Mouse (Mus musculus) limb, embryonic 11.5 days (tissue): Measurements from ENCODE around the gene Pacs2. TPM values are rescaled to one million over a fixed set of nuclear protein-coding genes. Genes with fewer than 3 reads are reported as not detected.

Source experiments
- ATAC-seq: fragments of 200-750 bp; cut with Nextera tagmentation; 2 replicates; pipeline ENCODE4 v1.8.0; 2017; ENCODE audit warnings: low read depth; ENCODE audit not compliant: insufficient number of reproducible peaks, low FRiP score, low TSS enrichment
- DNase-seq: peaks from one replicate; pipeline ENCODE4 v3.0.0-alpha.2; 2015; ENCODE audit warnings: low spot score
- H3K27ac ChIP-seq: fragments of 300-500 bp; sonication (generic); replicated peaks from 2 replicates; pipeline ENCODE4 v1.5.1; 2014; ENCODE audit warnings: low read depth, mild to moderate bottlenecking, low read length
- H3K27me3 ChIP-seq: fragments of 300-500 bp; sonication (generic); 2 replicates; pipeline ENCODE4 v1.6.1; 2014; ENCODE audit warnings: mild to moderate bottlenecking, low read length, mixed read lengths; ENCODE audit not compliant: control insufficient read depth, insufficient read depth
- H3K36me3 ChIP-seq: fragments of 300-500 bp; sonication (generic); 2 replicates; pipeline ENCODE4 v1.6.1; 2014; ENCODE audit warnings: mild to moderate bottlenecking, low read length, moderate library complexity, mixed read lengths; ENCODE audit not compliant: control insufficient read depth, insufficient read depth
- H3K4me1 ChIP-seq: fragments of 300-500 bp; sonication (generic); 2 replicates; pipeline ENCODE4 v1.6.1; 2014; ENCODE audit warnings: low read length, mixed read lengths; ENCODE audit not compliant: control insufficient read depth, insufficient read depth
- H3K4me2 ChIP-seq: fragments of 300-500 bp; sonication (generic); 2 replicates; pipeline ENCODE4 v1.6.1; 2014; ENCODE audit warnings: low read depth, mild to moderate bottlenecking, moderate library complexity; ENCODE audit not compliant: severe bottlenecking
- H3K4me3 ChIP-seq: fragments of 300-500 bp; sonication (generic); 2 replicates; pipeline ENCODE4 v1.5.1; 2014; ENCODE audit warnings: low read depth, low read length
- H3K9ac ChIP-seq: fragments of 300-500 bp; sonication (generic); 2 replicates; pipeline ENCODE4 v1.6.1; 2014; ENCODE audit warnings: mild to moderate bottlenecking, low read length
- H3K9me3 ChIP-seq: fragments of 300-500 bp; sonication (generic); 2 replicates; pipeline ENCODE4 v1.6.1; 2016; ENCODE audit warnings: low read length; ENCODE audit not compliant: control insufficient read depth
- WGBS: fragments of 180-500 bp; shearing (Covaris S2); extraction: QIAGEN DNeasy Blood & Tissue Kit; methylation state at CpG from one replicate; pipeline ENCODE4 v1.1.7; 2014; 5-methylcytosine and 5-hydroxymethylcytosine counted together
- polyA plus RNA-seq: library from polyadenylated mRNA; unstranded; fragments of >200 nt; fragmentation: Nextera tagmentation; extraction: Ambion mirVana; gene quantifications from 2 replicates; pipeline ENCODE4 v1.2.1, GENCODE M21; 2014

Pacs2 gene
- polyA plus RNA-seq, 1 experiment from 2014 or later: 11.7 TPM

DNA sequence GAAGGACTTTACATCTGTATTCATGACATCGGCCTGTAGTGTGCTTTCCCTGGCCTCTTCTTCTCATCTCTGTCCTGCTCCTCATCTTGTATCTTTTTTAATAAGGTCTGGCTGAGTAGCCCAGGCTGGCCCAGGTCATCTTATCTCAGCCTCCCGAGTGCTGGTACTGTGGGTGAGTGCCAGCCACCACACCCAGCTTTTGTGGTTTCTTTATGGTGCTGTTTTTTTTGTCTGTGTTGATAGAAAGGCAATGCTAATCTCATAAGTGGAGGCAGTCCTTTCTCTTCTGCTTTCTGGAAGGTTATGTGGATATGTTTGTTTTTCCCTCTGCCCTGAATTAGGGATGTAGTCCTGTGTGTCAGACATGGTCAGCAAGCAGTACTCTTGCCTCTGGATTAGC, 28.2 kb downstream of the Pacs2 start:
- Histone ChIP-seq H3K9ac (no peak overlapping the region), H3K9me3 (no peaks in the 10 kb centered on the region), H3K4me1 (no peaks in the 10 kb centered on the region), H3K27ac (no peak overlapping the region), H3K27me3 (no peaks in the 10 kb centered on the region), H3K4me2 (no peak overlapping the region), H3K4me3 (no peak overlapping the region), H3K36me3 (peaks cover 5% of the 10 kb centered on the region)
- no peak for ATAC-seq
- WGBS: 96% methylated on average over 2 of the region's 2 CpGs
- no peak for DNase-seq

DNA sequence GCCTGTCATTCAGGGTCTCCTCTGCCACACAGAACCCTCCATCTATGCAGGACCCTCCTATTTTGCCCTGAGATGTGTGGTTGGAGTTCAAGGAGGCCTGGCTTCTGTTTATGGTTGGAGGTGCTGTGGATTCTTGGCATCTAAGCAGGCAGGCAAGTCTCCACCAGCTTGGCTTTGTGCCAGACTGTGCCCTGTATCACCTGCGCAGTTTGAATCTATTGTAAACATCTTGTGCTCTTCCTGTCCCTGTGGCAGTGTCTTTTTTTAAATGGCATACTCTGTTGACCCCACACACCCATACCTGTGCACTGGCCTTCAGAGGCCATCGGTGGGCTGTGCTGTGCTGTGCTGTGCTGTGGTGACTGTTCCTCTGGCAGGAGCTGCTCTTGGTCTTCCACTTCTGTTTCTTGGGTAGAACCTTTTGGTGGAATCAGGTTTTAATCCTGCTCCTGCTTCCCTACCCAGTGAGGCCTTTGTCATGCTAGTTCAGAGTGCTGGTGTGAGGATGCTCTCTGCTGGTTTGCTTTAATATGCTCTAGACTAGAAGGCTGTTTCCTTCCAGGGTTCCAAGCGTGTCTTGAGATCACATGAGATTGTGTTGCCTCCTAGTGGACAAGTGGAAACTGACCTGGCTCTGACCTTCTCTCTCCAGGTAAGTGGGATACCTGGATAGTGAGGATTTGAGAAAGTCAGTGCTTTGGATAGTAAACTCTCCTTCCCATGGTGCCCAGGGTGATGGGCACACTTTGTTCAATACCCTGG, 30.8 kb downstream of the Pacs2 start:
- WGBS: 81% methylated on average over 3 of the region's 3 CpGs
- H3K9me3 ChIP-seq: no peaks in the 10 kb centered on the region
- H3K36me3 ChIP-seq: peaks cover 5% of the 10 kb centered on the region
- no peak overlapping the region for H3K4me2 ChIP-seq
- H3K27me3 ChIP-seq: no peaks in the 10 kb centered on the region
- H3K4me1 ChIP-seq: no peaks in the 10 kb centered on the region
- ATAC-seq: no peak
- no peak for DNase-seq
- H3K27ac ChIP-seq: no peak overlapping the region
- no peak overlapping the region for H3K4me3 ChIP-seq
- H3K9ac ChIP-seq: no peak overlapping the region

DNA sequence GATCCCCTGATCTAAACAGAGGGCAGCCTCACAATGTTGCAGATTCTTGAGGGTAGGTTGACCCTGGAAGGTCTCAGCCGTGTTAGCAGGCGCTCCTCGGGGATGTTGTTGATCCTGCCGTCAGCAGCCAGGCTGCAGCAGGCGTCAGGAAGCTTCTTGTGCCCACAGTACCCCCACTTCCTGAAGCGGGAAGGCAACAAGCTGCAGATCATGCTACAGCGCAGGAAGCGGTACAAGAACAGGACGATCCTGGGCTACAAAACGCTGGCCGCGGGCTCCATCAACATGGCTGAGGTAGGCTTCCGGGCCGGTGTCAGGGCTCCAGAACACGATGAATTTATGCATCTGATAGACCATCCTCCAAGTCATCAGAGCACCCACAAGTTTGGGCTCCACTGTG, 32.6 kb downstream of the Pacs2 start:
- H3K36me3 ChIP-seq: peaks cover 7% of the 10 kb centered on the region

DNA sequence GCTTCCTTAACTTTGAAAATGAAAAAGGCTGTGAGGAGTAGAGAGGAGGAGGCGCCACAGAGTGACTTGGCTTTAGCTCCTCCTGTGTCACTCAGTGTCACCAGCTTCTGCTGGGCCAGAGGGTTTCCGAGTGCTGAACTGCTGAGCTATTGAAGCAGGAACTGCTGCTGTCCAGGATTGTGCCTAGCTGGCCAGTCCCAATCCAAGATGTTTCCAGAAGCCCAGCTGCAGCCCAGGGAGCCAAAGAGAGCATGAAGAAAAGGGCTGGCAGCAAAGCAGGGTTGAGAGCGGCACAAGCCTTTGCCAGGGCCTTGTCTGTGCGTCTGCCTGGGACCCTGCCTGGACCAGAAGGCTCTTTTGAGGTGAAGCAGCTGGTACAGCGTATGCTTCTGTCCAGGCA, 33.8 kb downstream of the Pacs2 start:
- Histone ChIP-seq H3K4me2 (no peak overlapping the region), H3K4me1 (peaks cover 12% of the 10 kb centered on the region), H3K27ac (no peak overlapping the region), H3K9me3 (no peaks in the 10 kb centered on the region), H3K36me3 (peaks cover 7% of the 10 kb centered on the region), H3K27me3 (no peaks in the 10 kb centered on the region), H3K9ac (no peak overlapping the region), H3K4me3 (no peak overlapping the region)
- DNase-seq: no peak
- no peak for ATAC-seq
- WGBS: 92% methylated on average over 5 of the region's 5 CpGs

More for the DNA sequence above, 32.6 kb downstream of the Pacs2 start:
- no peak overlapping the region for H3K4me2 ChIP-seq
- ATAC-seq (no peak), DNase-seq (no peak)
- H3K9ac ChIP-seq: no peak overlapping the region
- no peaks in the 10 kb centered on the region for H3K27me3 ChIP-seq
- WGBS: 91% methylated on average over 15 of the region's 15 CpGs
- peaks cover 8% of the 10 kb centered on the region for H3K4me1 ChIP-seq
- no peak overlapping the region for H3K4me3 ChIP-seq
- no peaks in the 10 kb centered on the region for H3K9me3 ChIP-seq
- no peak overlapping the region for H3K27ac ChIP-seq

DNA sequence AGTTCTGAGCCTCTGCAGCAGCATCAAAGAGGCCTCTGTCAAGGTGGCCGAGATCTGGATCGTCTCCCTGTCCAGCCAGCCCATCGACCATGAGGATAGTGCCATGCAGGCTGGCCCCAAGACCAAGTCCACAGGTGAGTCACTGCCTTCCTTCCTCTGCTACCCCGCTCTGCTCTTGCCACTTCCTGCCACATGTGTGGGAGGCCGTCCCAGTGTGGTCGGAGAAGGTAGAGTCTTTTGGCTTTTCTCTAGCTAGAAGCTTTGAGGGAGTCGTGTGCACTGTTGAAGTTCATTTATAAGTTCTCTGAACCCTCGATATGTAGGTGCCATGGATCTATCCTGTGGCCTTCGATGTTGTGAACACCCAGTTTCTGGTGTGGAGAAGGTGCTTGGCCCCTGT, 35.5 kb downstream of the Pacs2 start:
- DNase-seq (no peak), ATAC-seq (no peak)
- Histone ChIP-seq H3K4me3 (no peak overlapping the region), H3K4me1 (peaks cover 12% of the 10 kb centered on the region), H3K27ac (no peak overlapping the region), H3K9me3 (no peaks in the 10 kb centered on the region), H3K4me2 (no peak overlapping the region), H3K36me3 (peaks cover 10% of the 10 kb centered on the region), H3K9ac (no peak overlapping the region), H3K27me3 (no peaks in the 10 kb centered on the region)
- WGBS: 91% methylated on average over 9 of the region's 9 CpGs

DNA sequence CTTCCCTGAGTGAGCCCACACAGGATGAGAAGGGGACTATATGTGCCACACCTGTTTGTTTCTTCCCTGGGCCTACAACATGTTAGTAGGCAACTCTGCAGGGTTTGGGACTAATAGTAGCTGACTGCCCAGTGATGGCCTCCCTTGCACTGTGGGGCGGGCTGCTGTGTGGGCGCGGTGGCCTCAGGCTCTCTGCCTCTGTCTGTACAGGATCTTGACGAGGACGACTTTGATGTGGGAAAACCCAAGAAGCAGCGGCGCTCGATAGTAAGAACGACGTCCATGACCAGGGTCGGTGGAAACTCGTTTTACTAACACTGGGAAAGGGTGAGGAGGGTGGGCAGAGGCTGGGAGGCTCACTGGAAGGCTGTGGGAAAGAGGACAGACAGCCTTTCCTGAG, 36.4 kb downstream of the Pacs2 start:
- no peak for DNase-seq
- Histone ChIP-seq H3K9me3 (no peaks in the 10 kb centered on the region), H3K4me1 (peaks cover 12% of the 10 kb centered on the region), H3K27ac (no peak overlapping the region), H3K4me2 (no peak overlapping the region), H3K4me3 (no peak overlapping the region), H3K27me3 (no peaks in the 10 kb centered on the region), H3K36me3 (peaks cover 10% of the 10 kb centered on the region), H3K9ac (no peak overlapping the region)
- ATAC-seq: no peak
- WGBS: 77% methylated on average over 12 of the region's 12 CpGs

DNA sequence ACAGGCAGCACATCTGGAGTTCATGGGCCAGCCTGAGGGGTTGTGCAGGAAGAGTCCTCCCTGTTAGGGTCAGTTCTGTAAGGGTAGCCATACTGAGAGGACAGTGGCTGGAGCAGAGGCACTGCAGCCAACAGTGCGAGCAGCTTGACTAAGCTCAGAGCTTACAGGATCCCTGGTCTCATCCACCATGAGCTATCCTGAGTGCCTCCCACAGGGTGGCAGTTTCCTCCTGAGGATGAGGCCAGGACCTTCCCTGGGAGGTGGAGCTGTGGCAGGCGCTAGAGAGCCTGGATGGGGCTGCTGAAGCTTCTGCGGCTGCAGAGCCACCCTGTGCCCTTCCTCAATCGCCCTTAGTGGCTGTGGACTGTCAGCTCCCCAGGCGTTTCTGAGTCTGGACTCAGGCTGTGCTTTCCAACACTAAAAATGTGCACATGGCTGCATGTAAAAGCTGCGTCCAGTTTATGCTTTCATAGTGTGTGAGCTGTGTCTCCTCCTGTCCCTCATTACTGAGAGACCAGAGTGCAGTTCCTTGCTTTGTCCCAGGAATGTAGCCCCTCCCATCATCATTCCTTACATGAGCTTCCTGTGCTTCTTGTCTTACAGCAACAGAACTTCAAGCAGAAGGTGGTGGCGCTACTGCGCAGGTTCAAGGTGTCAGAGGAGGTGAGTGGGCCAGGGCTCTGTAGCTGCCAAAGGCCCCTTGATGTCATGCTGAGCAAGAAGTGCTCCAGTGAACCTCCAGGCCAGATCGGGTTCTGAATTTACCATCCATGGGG, 37.5 kb downstream of the Pacs2 start:
- ATAC-seq: peak; percentile 53; the same call in 1 of the 2 replicates

DNA sequence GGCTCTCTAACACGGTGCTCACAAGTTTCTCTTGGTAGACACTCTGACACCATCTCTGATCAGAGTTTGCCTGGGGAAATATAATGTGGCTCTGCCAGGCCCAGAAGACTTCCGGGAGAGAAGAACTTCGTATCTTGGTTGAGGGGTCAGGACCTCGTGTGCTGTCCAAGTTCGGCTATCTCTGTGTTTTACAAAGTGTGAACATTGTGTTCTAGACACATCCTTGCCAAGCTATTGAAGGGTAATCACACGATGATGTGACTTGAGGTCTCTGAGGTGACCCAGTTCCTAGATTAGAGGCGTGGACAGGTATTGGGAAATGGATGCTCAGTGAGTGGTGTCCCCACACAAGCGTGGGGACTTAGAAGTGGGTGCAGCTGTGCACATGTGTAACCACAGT, 41.8 kb downstream of the Pacs2 start:
- H3K27me3 ChIP-seq: no peaks in the 10 kb centered on the region
- peaks cover 9% of the 10 kb centered on the region; the same call in 1 of the 2 replicates for H3K36me3 ChIP-seq
- H3K9me3 ChIP-seq: no peaks in the 10 kb centered on the region
- ATAC-seq: no peak
- peaks cover 12% of the 10 kb centered on the region for H3K4me1 ChIP-seq
- no peak overlapping the region for H3K9ac ChIP-seq
- no peak overlapping the region for H3K27ac ChIP-seq
- DNase-seq: no peak
- H3K4me2 ChIP-seq: no peak overlapping the region
- no peak overlapping the region for H3K4me3 ChIP-seq
- 89% methylated on average over 8 of the region's 8 CpGs for WGBS

More for the DNA sequence above, 37.5 kb downstream of the Pacs2 start:
- Histone ChIP-seq H3K9me3 (no peaks in the 10 kb centered on the region), H3K27me3 (no peaks in the 10 kb centered on the region), H3K36me3 (peaks cover 10% of the 10 kb centered on the region), H3K4me1 (peaks cover 12% of the 10 kb centered on the region), H3K4me2 (no peak overlapping the region), H3K4me3 (no peak overlapping the region), H3K27ac (peak overlapping the region; percentile 56), H3K9ac (peak overlapping the region; percentile 37; the same call in 1 of the 2 replicates)
- 39% methylated on average over 9 of the region's 9 CpGs for WGBS
- peak; percentile 37 for DNase-seq
